Mouse (Mus musculus): ENCODE measurements around the gene Cux1. TPM values are rescaled to one million over a fixed set of nuclear protein-coding genes. Genes with fewer than 3 reads are reported as not detected.

Cux1 gene
- polyA plus RNA-seq, 1 experiment, result 39.7 TPM

- peaks cover 100% of the 10 kb centered on the region for H3K4me1 ChIP-seq
These were observed 70.0 kb downstream of the Cux1 start for GRCm38 (mm10) chr5:136497301-136497700.

DNA sequence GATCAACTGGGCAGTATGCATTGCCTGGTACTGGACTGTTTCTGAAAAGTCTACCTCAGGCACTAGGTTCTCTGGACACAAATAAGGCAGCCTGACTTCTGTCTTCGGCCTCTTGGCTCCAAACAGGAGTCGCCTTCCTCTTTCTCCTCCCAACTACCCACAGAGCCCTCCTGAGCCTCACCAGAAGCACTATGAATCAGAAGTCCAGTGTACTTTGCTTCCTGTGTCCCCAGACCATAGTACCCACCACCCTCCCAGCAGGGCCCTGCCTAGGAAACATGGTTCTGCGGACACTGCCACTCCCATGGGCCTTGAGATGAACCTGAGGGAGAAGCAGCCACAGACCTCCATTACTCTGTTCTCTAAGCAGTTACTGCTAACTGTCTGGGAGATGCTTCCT is 71.7 kb downstream of the Cux1 start:
- no peaks in the 10 kb centered on the region for H3K27me3 ChIP-seq (replicated peaks)
- H3K4me1 ChIP-seq, result peaks cover 100% of the 10 kb centered on the region
- no peak overlapping the region for H3K4me3 ChIP-seq (replicated peaks)
- H3K36me3 ChIP-seq (replicated peaks; ENCODE audit: low read length), result peaks cover 16% of the 10 kb centered on the region
- H3K9me3 ChIP-seq, result no peaks in the 10 kb centered on the region
- TF ChIP-seq GATA1 (IDR thresholded peaks at IDR 0.05; ENCODE audit: borderline replicate concordance, low read length), result no peak
- TF ChIP-seq FLI1 (IDR thresholded peaks at IDR 0.05; ENCODE audit: low read length), result no peak

More at GRCm38 (mm10) chr5:136497301-136497700, 70.0 kb downstream of the Cux1 start:
- Histone ChIP-seq H3K4me3 (replicated peaks) (no peak overlapping the region), H3K36me3 (replicated peaks; ENCODE audit: low read length) (peaks cover 12% of the 10 kb centered on the region), H3K9me3 (no peaks in the 10 kb centered on the region), H3K27me3 (replicated peaks) (no peaks in the 10 kb centered on the region)
- no peak for TF ChIP-seq GATA1 (IDR thresholded peaks at IDR 0.05; ENCODE audit: borderline replicate concordance, low read length)
- TF ChIP-seq FLI1 (IDR thresholded peaks at IDR 0.05; ENCODE audit: low read length), result no peak

- Histone ChIP-seq H3K27me3 (replicated peaks) (no peaks in the 10 kb centered on the region), H3K9me3 (no peaks in the 10 kb centered on the region), H3K4me1 (peaks cover 100% of the 10 kb centered on the region), H3K36me3 (replicated peaks; ENCODE audit: low read length) (peaks cover 16% of the 10 kb centered on the region), H3K4me3 (replicated peaks) (no peak overlapping the region)
- TF ChIP-seq GATA1 (IDR thresholded peaks at IDR 0.05; ENCODE audit: borderline replicate concordance, low read length) (no peak), FLI1 (IDR thresholded peaks at IDR 0.05; ENCODE audit: low read length) (no peak)
These were observed 72.4 kb downstream of the Cux1 start for GRCm38 (mm10) chr5:136494927-136495326.

GRCm38 (mm10) chr5:136494288-136494687 is 73.0 kb downstream of the Cux1 start:
- TF ChIP-seq FLI1 (IDR thresholded peaks at IDR 0.05; ENCODE audit: low read length) (no peak), GATA1 (IDR thresholded peaks at IDR 0.05; ENCODE audit: borderline replicate concordance, low read length) (no peak)
- no peaks in the 10 kb centered on the region for H3K9me3 ChIP-seq
- H3K36me3 ChIP-seq (replicated peaks; ENCODE audit: low read length), result peaks cover 16% of the 10 kb centered on the region
- no peaks in the 10 kb centered on the region for H3K27me3 ChIP-seq (replicated peaks)
- H3K4me3 ChIP-seq (replicated peaks), result no peak overlapping the region
- H3K4me1 ChIP-seq, result peaks cover 100% of the 10 kb centered on the region

DNA sequence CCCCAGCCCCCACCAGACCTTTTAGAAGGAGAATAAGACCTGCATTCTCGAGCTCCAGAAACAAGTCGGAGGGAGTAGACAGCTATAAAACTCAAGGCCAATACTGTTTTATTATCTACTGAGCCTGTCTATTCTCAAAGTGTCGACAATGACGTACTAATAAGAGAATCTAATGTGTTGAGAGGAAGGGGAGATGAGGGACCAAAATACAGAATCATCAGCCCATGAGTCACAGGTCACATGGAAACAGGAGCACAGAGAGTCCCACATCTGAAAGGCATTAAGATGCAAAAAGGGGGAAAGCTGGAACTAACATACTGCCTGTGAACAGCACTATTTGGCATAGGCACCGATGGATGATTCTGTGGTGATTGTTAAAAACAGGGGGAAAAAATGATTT is 77.8 kb downstream of the Cux1 start:
- TF ChIP-seq GATA1 (IDR thresholded peaks at IDR 0.05; ENCODE audit: borderline replicate concordance, low read length), result no peak
- TF ChIP-seq FLI1 (IDR thresholded peaks at IDR 0.05; ENCODE audit: low read length), result no peak
- Histone ChIP-seq H3K27me3 (replicated peaks) (no peaks in the 10 kb centered on the region), H3K9me3 (no peaks in the 10 kb centered on the region), H3K4me3 (replicated peaks) (no peak overlapping the region), H3K36me3 (replicated peaks; ENCODE audit: low read length) (peaks cover 27% of the 10 kb centered on the region), H3K4me1 (peaks cover 97% of the 10 kb centered on the region)

GRCm38 (mm10) chr5:136488721-136489120 is 78.6 kb downstream of the Cux1 start:
- Histone ChIP-seq H3K36me3 (replicated peaks; ENCODE audit: low read length) (peaks cover 34% of the 10 kb centered on the region), H3K9me3 (no peaks in the 10 kb centered on the region), H3K4me1 (peaks cover 93% of the 10 kb centered on the region), H3K27me3 (replicated peaks) (no peaks in the 10 kb centered on the region), H3K4me3 (replicated peaks) (no peak overlapping the region)
- no peak for TF ChIP-seq GATA1 (IDR thresholded peaks at IDR 0.05; ENCODE audit: borderline replicate concordance, low read length)

- peak overlapping the region; percentile 38 for H3K4me3 ChIP-seq (replicated peaks)
- no peaks in the 10 kb centered on the region for H3K9me3 ChIP-seq
- peaks cover 37% of the 10 kb centered on the region for H3K36me3 ChIP-seq (replicated peaks; ENCODE audit: low read length)
- H3K4me1 ChIP-seq, result peaks cover 88% of the 10 kb centered on the region
- TF ChIP-seq FLI1 (IDR thresholded peaks at IDR 0.05; ENCODE audit: low read length) (no peak), GATA1 (IDR thresholded peaks at IDR 0.05; ENCODE audit: borderline replicate concordance, low read length) (no peak)
- no peaks in the 10 kb centered on the region for H3K27me3 ChIP-seq (replicated peaks)
These were observed 79.1 kb downstream of the Cux1 start for GRCm38 (mm10) chr5:136488223-136488622.

DNA sequence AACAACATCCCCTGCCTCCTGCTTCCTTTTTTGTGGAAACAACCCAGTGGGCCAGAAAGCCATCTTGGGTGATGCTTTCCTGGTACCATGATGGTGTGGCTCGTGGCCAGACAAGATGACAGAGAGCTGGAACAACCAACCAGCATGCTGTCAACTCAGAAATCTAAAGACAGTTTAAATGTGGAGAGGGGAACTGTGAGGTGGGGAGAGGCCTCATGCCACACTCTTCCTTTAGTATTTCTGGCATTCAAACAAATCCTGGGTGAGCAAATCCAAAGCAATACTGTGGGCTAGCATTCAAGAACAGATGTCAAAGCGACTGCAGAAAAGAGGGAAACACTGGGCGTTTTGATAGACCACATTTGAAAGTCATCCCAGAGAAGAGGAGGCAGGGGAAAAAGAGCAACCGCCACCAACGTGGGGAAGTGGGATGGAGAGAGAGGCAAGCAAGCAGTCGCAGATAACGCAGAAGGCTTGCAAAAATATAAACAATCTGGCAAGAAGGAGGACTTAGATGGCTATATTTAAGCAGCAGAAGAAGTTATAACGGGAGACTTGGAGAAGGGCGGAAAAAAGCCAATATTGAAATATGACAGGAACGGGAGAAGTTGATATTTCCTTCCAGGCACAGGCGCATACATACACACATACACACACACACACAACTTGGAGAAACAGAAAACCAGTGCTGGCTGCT is 79.7 kb downstream of the Cux1 start:
- H3K36me3 ChIP-seq (replicated peaks; ENCODE audit: low read length), result peaks cover 40% of the 10 kb centered on the region
- no peaks in the 10 kb centered on the region for H3K27me3 ChIP-seq (replicated peaks)
- peaks cover 88% of the 10 kb centered on the region for H3K4me1 ChIP-seq
- TF ChIP-seq FLI1 (IDR thresholded peaks at IDR 0.05; ENCODE audit: low read length), result no peak
- no peak; the same call in 2 of the 3 replicates for TF ChIP-seq GATA1 (IDR thresholded peaks at IDR 0.05; ENCODE audit: borderline replicate concordance, low read length)
- no peaks in the 10 kb centered on the region for H3K9me3 ChIP-seq
- peak overlapping the region; percentile 54 for H3K4me3 ChIP-seq (replicated peaks)

GRCm38 (mm10) chr5:136486401-136486800 is 80.9 kb downstream of the Cux1 start:
- Histone ChIP-seq H3K4me3 (replicated peaks) (no peak overlapping the region), H3K27me3 (replicated peaks) (no peaks in the 10 kb centered on the region), H3K9me3 (no peaks in the 10 kb centered on the region), H3K36me3 (replicated peaks; ENCODE audit: low read length) (peaks cover 45% of the 10 kb centered on the region), H3K4me1 (peaks cover 88% of the 10 kb centered on the region)
- no peak for TF ChIP-seq GATA1 (IDR thresholded peaks at IDR 0.05; ENCODE audit: borderline replicate concordance, low read length)
- no peak for TF ChIP-seq FLI1 (IDR thresholded peaks at IDR 0.05; ENCODE audit: low read length)

DNA sequence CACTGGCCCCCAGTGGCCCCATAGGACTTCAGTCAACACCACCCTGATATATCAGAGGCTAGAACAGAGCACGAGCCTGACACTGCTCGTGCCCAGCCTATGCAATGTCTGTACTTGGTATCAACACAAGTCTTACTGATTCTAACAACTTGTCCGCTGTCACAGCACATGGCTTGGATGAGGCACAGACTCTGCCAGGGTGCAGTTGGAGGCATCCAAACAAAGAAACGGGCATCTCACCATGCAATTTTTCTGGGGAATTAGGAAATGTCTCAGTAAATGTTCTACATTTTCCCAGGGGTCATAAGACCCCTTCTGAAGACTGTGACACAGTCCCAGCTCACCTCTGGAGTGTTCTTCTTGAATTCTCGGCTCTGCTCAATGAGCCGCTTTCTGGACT is 81.9 kb downstream of the Cux1 start:
- Histone ChIP-seq H3K36me3 (replicated peaks; ENCODE audit: low read length) (peaks cover 45% of the 10 kb centered on the region), H3K4me1 (peaks cover 88% of the 10 kb centered on the region), H3K27me3 (replicated peaks) (no peaks in the 10 kb centered on the region), H3K9me3 (no peaks in the 10 kb centered on the region), H3K4me3 (replicated peaks) (no peak overlapping the region)
- TF ChIP-seq FLI1 (IDR thresholded peaks at IDR 0.05; ENCODE audit: low read length), result no peak
- TF ChIP-seq GATA1 (IDR thresholded peaks at IDR 0.05; ENCODE audit: borderline replicate concordance, low read length), result no peak
